Mouse (Mus musculus) CD4-positive naive resting alpha-beta T cell, adult 57 days (primary cell): ENCODE results near the gene Usp34. TPM values are rescaled to one million over a fixed set of nuclear protein-coding genes. Genes with fewer than 3 reads are reported as not detected.

Source experiments
- total RNA-seq: library from RNA; stranded (reverse); gene quantifications from one replicate; pipeline ENCODE4 v1.2.4, GENCODE M21; 2023

The Usp34 gene
- 98.0 TPM for total RNA-seq

DNA sequence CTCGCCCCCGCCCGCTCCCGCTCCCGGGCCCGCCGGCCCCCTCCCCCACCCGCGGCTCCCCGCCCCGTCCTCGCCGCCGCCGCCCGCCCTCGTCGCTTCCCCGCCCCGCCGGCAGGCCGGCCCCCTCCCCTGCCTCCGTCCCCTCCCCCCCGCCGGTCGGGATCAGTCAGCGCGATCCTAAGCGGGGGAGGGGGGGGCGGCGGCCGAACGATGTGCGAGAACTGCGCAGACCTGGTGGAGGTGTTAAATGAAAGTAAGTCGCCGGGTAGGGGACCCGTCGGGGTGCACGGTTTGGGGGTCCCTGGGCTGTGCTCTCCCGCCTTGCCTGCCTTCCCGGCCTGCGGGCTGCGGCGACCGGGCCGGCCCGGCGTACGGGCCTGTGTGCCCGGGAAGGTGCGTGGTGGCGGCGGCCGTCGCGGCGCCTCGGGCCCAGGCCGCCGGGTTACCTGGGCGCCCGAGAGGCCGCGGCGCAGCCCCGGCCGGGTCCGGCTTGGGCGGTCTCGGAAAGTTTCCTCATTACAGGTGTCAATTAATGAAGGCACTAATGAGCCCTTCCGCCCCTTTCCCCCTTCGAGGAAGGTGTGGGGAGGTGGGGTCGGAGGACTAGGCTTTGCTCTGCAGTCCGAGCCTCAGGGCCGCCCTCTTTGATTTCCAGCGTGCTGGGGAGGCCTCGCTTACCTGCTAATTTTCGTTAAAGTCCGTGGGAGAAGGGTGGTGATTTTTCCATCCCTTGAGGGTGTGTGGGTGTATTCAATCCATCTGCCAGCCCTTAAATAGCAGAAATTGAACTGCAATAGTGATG lies at the start of gene Usp34:
TSS of gene Usp34 (plus strand) at position 132 of the 802 bp plus-strand sequence.

DNA sequence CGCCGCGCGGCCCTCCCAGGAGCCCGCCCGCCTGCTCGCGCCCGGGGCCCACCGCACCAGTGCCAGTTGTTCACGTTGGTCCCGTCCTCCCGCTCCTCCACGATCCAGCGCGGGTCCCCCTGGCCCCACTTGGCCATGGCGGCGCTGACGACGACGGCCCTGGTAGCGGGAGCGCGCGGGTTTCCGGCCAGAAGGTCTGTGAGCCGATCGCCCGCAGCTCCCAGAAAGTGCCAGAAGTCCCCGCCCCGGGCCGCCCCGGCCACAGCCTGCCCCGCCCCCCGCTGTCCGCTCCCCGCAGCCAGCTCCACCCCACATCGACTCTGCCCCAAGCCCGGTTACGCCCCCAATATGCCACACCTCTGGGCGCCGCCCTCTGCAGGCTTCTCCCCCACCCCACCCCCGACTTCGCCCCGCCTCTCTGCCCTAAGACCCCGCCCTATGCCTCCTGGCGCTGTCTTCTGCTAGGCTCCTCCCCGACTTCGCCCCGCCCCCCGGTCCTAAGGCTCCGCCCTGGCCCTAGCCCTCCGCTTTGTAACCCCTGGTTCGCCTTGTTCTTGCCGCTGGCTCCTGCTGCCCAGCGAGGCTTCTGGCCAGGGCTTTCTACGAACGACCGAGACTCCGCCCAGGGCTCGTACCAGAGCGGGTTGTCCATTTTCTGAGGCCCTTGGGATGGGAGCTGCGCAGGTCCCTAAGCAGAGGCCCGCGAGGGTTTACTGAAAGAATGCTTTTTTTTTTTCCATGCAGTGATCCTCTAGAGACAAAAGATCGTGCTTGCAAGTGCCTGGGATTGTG lies 191.2 kb downstream of the Usp34 start, which contains the start of gene Ahsa2:
TSS of gene Ahsa2 (minus strand) at position 313 of the 792 bp plus-strand sequence.

DNA sequence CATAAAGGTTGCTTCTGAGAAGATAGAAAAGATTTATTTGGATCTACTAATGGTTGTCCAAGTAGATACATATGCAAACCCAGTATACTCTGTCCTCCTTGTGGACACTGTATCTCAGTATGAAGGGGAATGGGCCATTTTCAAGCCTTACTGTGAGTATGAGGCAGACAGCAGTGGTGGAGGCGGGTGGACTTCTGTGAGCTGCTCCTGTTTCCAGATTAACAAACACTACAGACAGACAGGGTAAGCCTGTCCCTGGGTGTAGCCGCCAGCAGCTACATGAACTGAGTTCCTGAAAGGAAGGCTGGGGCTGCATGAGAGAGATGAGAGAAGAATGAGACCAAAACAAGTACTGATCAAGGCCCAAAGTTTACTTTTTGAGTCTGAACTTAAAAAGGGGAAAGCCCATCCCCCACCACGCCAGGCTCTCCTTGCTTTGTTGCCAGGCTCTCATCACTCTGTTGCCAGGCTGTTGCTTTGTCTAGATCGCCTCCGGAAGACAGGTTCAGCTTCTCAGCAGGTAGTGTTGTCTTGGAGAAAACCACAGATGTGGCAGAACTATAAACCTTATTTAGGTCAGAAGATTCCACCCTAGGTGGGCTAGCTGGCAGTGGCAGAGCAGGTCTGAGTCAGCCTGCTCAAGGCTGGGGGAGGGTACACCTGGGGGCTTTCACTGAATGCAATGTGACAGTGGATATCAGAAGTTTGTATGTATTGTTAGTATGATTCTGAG lies 213.9 kb downstream of the Usp34 start, which contains the start of gene 1700093K21Rik:
TSS of gene 1700093K21Rik (minus strand) at position 683 of the 733 bp plus-strand sequence.

Other genes starting within 250 kb of the Usp34 start
- 122 TPM for gene Xpo1, start 50.9 kb upstream of the Usp34 start, total RNA-seq
- gene Ahsa2, start 191.1 kb downstream of the Usp34 start, total RNA-seq: 51.6 TPM
- gene 1700093K21Rik, start 214.3 kb downstream of the Usp34 start, total RNA-seq: not detected